Mouse (Mus musculus): ENCODE results near the gene Setd7.
A peak's percentile ranks its signal among the peaks of the same experiment; 100 is the strongest.

Setd7 gene

GRCm38 (mm10) chr3:51517878-51518762, 42.6 kb downstream of the Setd7 start:
- DNase-seq (ENCODE audit: low read depth, low spot score), result no peak

- no peak for DNase-seq (ENCODE audit: low read depth, low spot score)
These were observed 43.2 kb downstream of the Setd7 start for GRCm38 (mm10) chr3:51517467-51517866.

GRCm38 (mm10) chr3:51511983-51512382, 48.7 kb downstream of the Setd7 start:
- no peak for DNase-seq (ENCODE audit: low read depth, low spot score)

GRCm38 (mm10) chr3:51510903-51511302, 49.8 kb downstream of the Setd7 start:
- DNase-seq (ENCODE audit: low read depth, low spot score), result peak; percentile 52

- DNase-seq (ENCODE audit: low read depth, low spot score), result no peak
These were observed 55.2 kb downstream of the Setd7 start for GRCm38 (mm10) chr3:51505465-51505864.

GRCm38 (mm10) chr3:51504385-51504952, 56.2 kb downstream of the Setd7 start:
- no peak for DNase-seq (ENCODE audit: low read depth, low spot score)

- DNase-seq (ENCODE audit: low read depth, low spot score), result no peak
These were observed 60.8 kb downstream of the Setd7 start for GRCm38 (mm10) chr3:51499876-51500275.

GRCm38 (mm10) chr3:51498659-51499058, 62.0 kb downstream of the Setd7 start:
- DNase-seq (ENCODE audit: low read depth, low spot score), result no peak

- DNase-seq (ENCODE audit: low read depth, low spot score), result no peak
These were observed 62.7 kb downstream of the Setd7 start for GRCm38 (mm10) chr3:51497978-51498377.

GRCm38 (mm10) chr3:51495646-51496045, 65.0 kb downstream of the Setd7 start:
- DNase-seq (ENCODE audit: low read depth, low spot score), result no peak

- DNase-seq (ENCODE audit: low read depth, low spot score), result no peak
These were observed 66.2 kb downstream of the Setd7 start for GRCm38 (mm10) chr3:51494466-51494865.

GRCm38 (mm10) chr3:51493272-51493838, 67.3 kb downstream of the Setd7 start:
- no peak for DNase-seq (ENCODE audit: low read depth, low spot score)

- no peak for DNase-seq (ENCODE audit: low read depth, low spot score)
These were observed 70.5 kb downstream of the Setd7 start for GRCm38 (mm10) chr3:51490088-51490753.

- no peak for DNase-seq (ENCODE audit: low read depth, low spot score)
These were observed 74.0 kb downstream of the Setd7 start for GRCm38 (mm10) chr3:51486491-51487195.

GRCm38 (mm10) chr3:51485347-51485746, 75.3 kb downstream of the Setd7 start:
- DNase-seq (ENCODE audit: low read depth, low spot score), result no peak

GRCm38 (mm10) chr3:51484370-51484769, 76.3 kb downstream of the Setd7 start:
- DNase-seq (ENCODE audit: low read depth, low spot score), result no peak

- peak; percentile 80 for DNase-seq (ENCODE audit: low read depth, low spot score)
These were observed 76.8 kb downstream of the Setd7 start, which contains the start of gene Rab33b for GRCm38 (mm10) chr3:51483741-51484359. TSS of gene Rab33b (plus strand) at chr3:51483920.

GRCm38 (mm10) chr3:51482781-51483180, 77.9 kb downstream of the Setd7 start:
- no peak for DNase-seq (ENCODE audit: low read depth, low spot score)

GRCm38 (mm10) chr3:51481881-51482280, 78.8 kb downstream of the Setd7 start:
- no peak for DNase-seq (ENCODE audit: low read depth, low spot score)

GRCm38 (mm10) chr3:51481059-51481458, 79.6 kb downstream of the Setd7 start:
- DNase-seq (ENCODE audit: low read depth, low spot score), result peak; percentile 53

- no peak for DNase-seq (ENCODE audit: low read depth, low spot score)
These were observed 80.8 kb downstream of the Setd7 start for GRCm38 (mm10) chr3:51479893-51480292.
